ENCODE assay signal across 25 mouse cellular contexts in genomic region chr10:43315228-43315627, GRCm38 (mm10).
A peak's percentile ranks its signal among the peaks of the same experiment; 100 is the strongest.
DNase-seq lines count a peak whose midpoint lies in the region; ATAC-seq and TF ChIP-seq lines count a peak whose summit lies in the region.
"Had no signal": no experiment of that assay in that cellular context is flagged by ENCODE, and none has a peak within 500 bp of the region (broad histone marks: within the 10 kb centered on the region; RNA-seq: fewer than 3 reads in every experiment).

No protein-coding gene starts in this region.

- H3K27me3 ChIP-seq in hindbrain, postnatal 0 days (ENCODE audit: insufficient read depth, low read length), result no peaks in the 10 kb centered on the region
- no peaks in the 10 kb centered on the region for H3K27me3 ChIP-seq in hindbrain, embryonic 10.5 days (ENCODE audit: insufficient read depth, poor library complexity, severe bottlenecking)
- H3K27me3 ChIP-seq in liver, postnatal 0 days (ENCODE audit: insufficient read depth, low read length), result no peaks in the 10 kb centered on the region
- H3K27me3 ChIP-seq in liver, embryonic 12.5 days (replicated peaks), result no peaks in the 10 kb centered on the region
- H3K27me3 ChIP-seq in MEL (ENCODE audit: control insufficient read depth in 1 of 2, insufficient read depth in 2 of 2, low read length in 2 of 2), result no peaks in the 10 kb centered on the region
- no peaks in the 10 kb centered on the region for H3K27me3 ChIP-seq in splenic B cell, adult 2 months (ENCODE audit: control insufficient read depth, insufficient read depth, low read length, poor library complexity, severe bottlenecking)
- no peaks in the 10 kb centered on the region for H3K27me3 ChIP-seq in cerebellum, adult 2 months (ENCODE audit: control insufficient read depth, insufficient read depth, low read length)
- H3K27me3 ChIP-seq: embryonic facial prominence, embryonic 15.5 days; hindbrain, embryonic 13.5 days; megakaryocyte, embryonic 14.5 days; midbrain, embryonic 15.5 days; neural tube, embryonic 15.5 days; stomach, embryonic 15.5 days had no signal

- TF ChIP-seq EP300 in liver, postnatal 0 days (IDR thresholded peaks at IDR 0.05; ENCODE audit: low read depth), result no peak
- TF ChIP-seq EP300 in MEL (IDR thresholded peaks at IDR 0.05; ENCODE audit: low read depth in 1 of 2, low read length in 2 of 2), result no peak

- no peak for ATAC-seq in hindbrain, postnatal 0 days
- no peak for ATAC-seq in liver, postnatal 0 days
- no peak for ATAC-seq in liver, embryonic 12.5 days
- ATAC-seq: forebrain, postnatal 0 days; midbrain, embryonic 15.5 days had no signal

- no peaks in the 10 kb centered on the region for H3K79me2 ChIP-seq in MEL (ENCODE audit: control insufficient read depth, insufficient read depth, low read length, poor library complexity)

- no peak for DNase-seq in hindbrain, postnatal 0 days (ENCODE audit: low spot score)
- DNase-seq in hindbrain, embryonic 10.5 days (ENCODE audit: low spot score), result no peak
- no peak for DNase-seq in liver, postnatal 0 days
- DNase-seq in MEL (ENCODE audit: low read depth, low spot score), result peak; percentile 40
- peak; percentile 8 for DNase-seq in splenic B cell, adult 2 months (ENCODE audit: low read depth, low spot score)
- no peak for DNase-seq in cerebellum, adult 2 months
- DNase-seq in MN1 (ENCODE audit: low spot score), result no peak
- DNase-seq: adrenal gland, adult 8-10 months; cerebellum, adult 11-12 months; cerebellum, postnatal 36 days; forebrain, postnatal 0 days; gastrocnemius, postnatal 36 days; heart, postnatal 10 days; kidney, adult 11 months; kidney, postnatal 36 days; spleen, adult 18-20 months had no signal

- H3K9me3 ChIP-seq in hindbrain, postnatal 0 days (ENCODE audit: low read length), result no peaks in the 10 kb centered on the region
- no peaks in the 10 kb centered on the region for H3K9me3 ChIP-seq in hindbrain, embryonic 10.5 days
- H3K9me3 ChIP-seq in liver, postnatal 0 days (ENCODE audit: low read length), result no peaks in the 10 kb centered on the region
- no peaks in the 10 kb centered on the region for H3K9me3 ChIP-seq in liver, embryonic 12.5 days (replicated peaks)
- no peaks in the 10 kb centered on the region for H3K9me3 ChIP-seq in MEL (replicated peaks; ENCODE audit: insufficient read depth, low read length)
- H3K9me3 ChIP-seq: embryonic facial prominence, embryonic 15.5 days; G1E; hindbrain, embryonic 13.5 days; megakaryocyte, embryonic 14.5 days; midbrain, embryonic 15.5 days; neural tube, embryonic 15.5 days; stomach, embryonic 15.5 days had no signal

- peak; percentile 28; the same call in 1 of the 2 replicates for TF ChIP-seq CTCF in hindbrain, postnatal 0 days (IDR thresholded peaks at IDR 0.05; ENCODE audit: low read depth)
- peak; percentile 39 for TF ChIP-seq CTCF in liver, postnatal 0 days (IDR thresholded peaks at IDR 0.05; ENCODE audit: low read depth)
- TF ChIP-seq CTCF in MEL (IDR thresholded peaks at IDR 0.05 in 2 of 3, conservative IDR thresholded peaks at IDR 0.05 in 1 of 3; ENCODE audit: control insufficient read depth in 1 of 3, insufficient read depth in 1 of 3, low read depth in 2 of 3, low read length in 3 of 3, poor library complexity in 1 of 3, severe bottlenecking in 1 of 3), result peak; percentile 20 to 53 (median 33); a peak in 4 of 6 replicates
- TF ChIP-seq CTCF in cerebellum, adult 2 months (IDR thresholded peaks at IDR 0.05; ENCODE audit: borderline replicate concordance, insufficient read depth, low read depth, low read length), result no peak

- no peaks in the 10 kb centered on the region for H3K36me3 ChIP-seq in hindbrain, postnatal 0 days (ENCODE audit: insufficient read depth, low read length)
- H3K36me3 ChIP-seq in hindbrain, embryonic 10.5 days, result no peaks in the 10 kb centered on the region
- H3K36me3 ChIP-seq in liver, postnatal 0 days (replicated peaks; ENCODE audit: insufficient read depth, low read length), result no peaks in the 10 kb centered on the region
- H3K36me3 ChIP-seq in liver, embryonic 12.5 days, result no peaks in the 10 kb centered on the region
- peaks cover 0 to 9% of the 10 kb centered on the region in 2 experiments; a peak in 2 of 4 replicates for H3K36me3 ChIP-seq in MEL (ENCODE audit: control insufficient read depth in 1 of 2, insufficient read depth in 2 of 2, low read length in 2 of 2)
- H3K36me3 ChIP-seq in splenic B cell, adult 2 months (ENCODE audit: control insufficient read depth, insufficient read depth, low read length, poor library complexity, severe bottlenecking), result no peaks in the 10 kb centered on the region
- H3K36me3 ChIP-seq: embryonic facial prominence, embryonic 15.5 days; hindbrain, embryonic 13.5 days; midbrain, embryonic 15.5 days; neural tube, embryonic 15.5 days; stomach, embryonic 15.5 days had no signal

- no peak overlapping the region for H3K4me2 ChIP-seq in hindbrain, postnatal 0 days (ENCODE audit: low read depth, low read length)
- H3K4me2 ChIP-seq in liver, postnatal 0 days (ENCODE audit: low read depth, low read length), result no peak overlapping the region
- no peak overlapping the region for H3K4me2 ChIP-seq in liver, embryonic 12.5 days
- H3K4me2 ChIP-seq: embryonic facial prominence, embryonic 15.5 days; heart, embryonic 11.5 days; hindbrain, embryonic 13.5 days; midbrain, embryonic 15.5 days; neural tube, embryonic 15.5 days; stomach, embryonic 15.5 days had no signal

- peaks cover 6% of the 10 kb centered on the region for H3K4me1 ChIP-seq in hindbrain, postnatal 0 days (ENCODE audit: insufficient read depth, low read length)
- H3K4me1 ChIP-seq in hindbrain, embryonic 10.5 days (replicated peaks), result peaks cover 9% of the 10 kb centered on the region; the same call in 1 of the 2 replicates
- peaks cover 17% of the 10 kb centered on the region for H3K4me1 ChIP-seq in liver, postnatal 0 days (ENCODE audit: insufficient read depth)
- H3K4me1 ChIP-seq in liver, embryonic 12.5 days, result peaks cover 36% of the 10 kb centered on the region
- peaks cover 4 to 8% of the 10 kb centered on the region in 2 experiments; a peak in 3 of 4 replicates for H3K4me1 ChIP-seq in MEL (ENCODE audit: control insufficient read depth in 1 of 2, insufficient read depth in 2 of 2, low read length in 2 of 2)
- H3K4me1 ChIP-seq in cerebellum, adult 2 months (ENCODE audit: control insufficient read depth, insufficient read depth, low read length), result peaks cover 6% of the 10 kb centered on the region
- H3K4me1 ChIP-seq: embryonic facial prominence, embryonic 15.5 days; stomach, embryonic 15.5 days had no signal

- H3K27ac ChIP-seq in hindbrain, postnatal 0 days, result no peak overlapping the region
- H3K27ac ChIP-seq in hindbrain, embryonic 10.5 days, result no peak overlapping the region
- H3K27ac ChIP-seq in liver, postnatal 0 days (ENCODE audit: low read depth), result no peak overlapping the region
- H3K27ac ChIP-seq in liver, embryonic 12.5 days, result no peak overlapping the region
- H3K27ac ChIP-seq in MEL (ENCODE audit: control insufficient read depth, low read depth, low read length), result no peak overlapping the region
- no peak overlapping the region for H3K27ac ChIP-seq in cerebellum, adult 2 months (ENCODE audit: insufficient read depth, low read length)
- H3K27ac ChIP-seq: embryonic facial prominence, embryonic 15.5 days; hindbrain, embryonic 13.5 days; midbrain, embryonic 15.5 days; neural tube, embryonic 15.5 days; stomach, embryonic 15.5 days had no signal

- peak; percentile 5 for TF ChIP-seq RAD21 in MEL (IDR thresholded peaks at IDR 0.05; ENCODE audit: low read depth, low read length)

- TF ChIP-seq POLR2A in MEL (IDR thresholded peaks at IDR 0.05; ENCODE audit: control insufficient read depth in 1 of 2, insufficient read depth in 1 of 2, low read depth in 1 of 2, low read length in 2 of 2, poor library complexity in 1 of 2), result no peak
- no peak for TF ChIP-seq POLR2A in cerebellum, adult 2 months (IDR thresholded peaks at IDR 0.05; ENCODE audit: borderline replicate concordance, insufficient read depth, low read length)

- H3K9ac ChIP-seq in hindbrain, postnatal 0 days (replicated peaks; ENCODE audit: low read length), result no peak overlapping the region
- H3K9ac ChIP-seq in liver, postnatal 0 days (replicated peaks), result no peak overlapping the region
- H3K9ac ChIP-seq in liver, embryonic 12.5 days, result no peak overlapping the region
- H3K9ac ChIP-seq in MEL (ENCODE audit: control insufficient read depth, low read depth, low read length, poor library complexity, severe bottlenecking), result no peak overlapping the region
- H3K9ac ChIP-seq: embryonic facial prominence, embryonic 15.5 days; forebrain, postnatal 0 days; hindbrain, embryonic 13.5 days; midbrain, embryonic 15.5 days; neural tube, embryonic 15.5 days; stomach, embryonic 15.5 days had no signal

- H3K4me3 ChIP-seq in hindbrain, postnatal 0 days (ENCODE audit: low read length), result no peak overlapping the region
- no peak overlapping the region for H3K4me3 ChIP-seq in hindbrain, embryonic 10.5 days
- no peak overlapping the region for H3K4me3 ChIP-seq in liver, postnatal 0 days (ENCODE audit: low read depth, low read length)
- no peak overlapping the region for H3K4me3 ChIP-seq in liver, embryonic 12.5 days
- H3K4me3 ChIP-seq in MEL (ENCODE audit: control insufficient read depth in 1 of 2, insufficient read depth in 1 of 2, low read depth in 2 of 2, low read length in 2 of 2), result no peak overlapping the region
- H3K4me3 ChIP-seq in cerebellum, adult 2 months (replicated peaks; ENCODE audit: insufficient read depth, low read depth, low read length), result no peak overlapping the region
- H3K4me3 ChIP-seq: embryonic facial prominence, embryonic 15.5 days; hindbrain, embryonic 13.5 days; megakaryocyte, embryonic 14.5 days; midbrain, embryonic 15.5 days; neural tube, embryonic 15.5 days; stomach, embryonic 15.5 days had no signal

TF ChIP-seq in MEL, 35 proteins besides CTCF, POLR2A, EP300 and RAD21:
- no peak for TF ChIP-seq NELFE (IDR thresholded peaks at IDR 0.05; ENCODE audit: low read depth, low read length)
- no peak for TF ChIP-seq SIN3A (IDR thresholded peaks at IDR 0.05; ENCODE audit: low read length)
- no peak for TF ChIP-seq UBTF (IDR thresholded peaks at IDR 0.05; ENCODE audit: borderline replicate concordance, insufficient read depth, low read depth, low read length)
- TF ChIP-seq ZNF384 (IDR thresholded peaks at IDR 0.05; ENCODE audit: low read depth, low read length), result no peak
- no peak for TF ChIP-seq ETS1 (IDR thresholded peaks at IDR 0.05; ENCODE audit: low read depth, low read length)
- TF ChIP-seq POLR2AphosphoS2 (IDR thresholded peaks at IDR 0.05; ENCODE audit: low read length), result no peak
- TF ChIP-seq SMC3 (IDR thresholded peaks at IDR 0.05; ENCODE audit: low read depth, low read length), result 0 out of 2 replicates have a peak, but pooled peaks have one; percentile 18
- no peak for TF ChIP-seq TCF12 (IDR thresholded peaks at IDR 0.05; ENCODE audit: low read depth, low read length)
TF ChIP-seq in MEL: peak in this region for 1.

Comparison
In these comparisons a context has a peak if more than half of its experiments do, and no peak if none do; other contexts are left out.
1. DNase-seq: peak in MEL (single experiment) and splenic B cell, adult 2 months (single experiment); none in hindbrain, postnatal 0 days (single experiment), hindbrain, embryonic 10.5 days (single experiment), liver, postnatal 0 days (single experiment), cerebellum, adult 2 months (0 of 2) and MN1 (single experiment).